Mouse (Mus musculus) frontal cortex, adult (tissue): Measurements from ENCODE around the gene Hmga1b.
A peak's percentile ranks its signal among the peaks of the same experiment; 100 is the strongest.
"Not testable (repeated sequence)": the region's sequence is repeated elsewhere in the genome, so short reads cannot be mapped to it uniquely, and the experiment has no call there.

Experiments
- ATAC-seq: cut with Nextera tagmentation; 2 replicates; pipeline ENCODE4 v1.9.2; 2017; ENCODE audit warnings: mild to moderate bottlenecking, moderate library complexity, mixed read lengths; ENCODE audit not compliant: low TSS enrichment

The Hmga1b gene

DNA sequence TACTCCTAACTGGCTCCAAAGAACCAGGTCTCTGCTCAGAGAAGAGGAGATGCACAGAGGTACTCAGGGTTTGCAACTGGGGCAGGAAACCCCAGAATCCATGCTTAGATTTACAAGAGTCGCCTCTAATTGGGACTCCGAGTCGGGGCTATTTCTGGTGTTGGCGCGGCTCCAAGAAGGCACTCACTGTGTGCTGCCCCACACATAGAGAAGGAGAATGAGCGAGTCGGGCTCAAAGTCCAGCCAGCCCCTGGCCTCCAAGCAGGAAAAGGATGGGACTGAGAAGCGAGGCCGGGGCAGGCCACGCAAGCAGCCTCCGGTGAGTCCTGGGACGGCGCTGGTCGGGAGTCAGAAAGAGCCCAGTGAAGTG lies at the start of gene Hmga1b:
Hmga1b (plus strand) TSS at position 123 of the 370 bp plus-strand sequence.
- not testable (repeated sequence) for ATAC-seq

DNA sequence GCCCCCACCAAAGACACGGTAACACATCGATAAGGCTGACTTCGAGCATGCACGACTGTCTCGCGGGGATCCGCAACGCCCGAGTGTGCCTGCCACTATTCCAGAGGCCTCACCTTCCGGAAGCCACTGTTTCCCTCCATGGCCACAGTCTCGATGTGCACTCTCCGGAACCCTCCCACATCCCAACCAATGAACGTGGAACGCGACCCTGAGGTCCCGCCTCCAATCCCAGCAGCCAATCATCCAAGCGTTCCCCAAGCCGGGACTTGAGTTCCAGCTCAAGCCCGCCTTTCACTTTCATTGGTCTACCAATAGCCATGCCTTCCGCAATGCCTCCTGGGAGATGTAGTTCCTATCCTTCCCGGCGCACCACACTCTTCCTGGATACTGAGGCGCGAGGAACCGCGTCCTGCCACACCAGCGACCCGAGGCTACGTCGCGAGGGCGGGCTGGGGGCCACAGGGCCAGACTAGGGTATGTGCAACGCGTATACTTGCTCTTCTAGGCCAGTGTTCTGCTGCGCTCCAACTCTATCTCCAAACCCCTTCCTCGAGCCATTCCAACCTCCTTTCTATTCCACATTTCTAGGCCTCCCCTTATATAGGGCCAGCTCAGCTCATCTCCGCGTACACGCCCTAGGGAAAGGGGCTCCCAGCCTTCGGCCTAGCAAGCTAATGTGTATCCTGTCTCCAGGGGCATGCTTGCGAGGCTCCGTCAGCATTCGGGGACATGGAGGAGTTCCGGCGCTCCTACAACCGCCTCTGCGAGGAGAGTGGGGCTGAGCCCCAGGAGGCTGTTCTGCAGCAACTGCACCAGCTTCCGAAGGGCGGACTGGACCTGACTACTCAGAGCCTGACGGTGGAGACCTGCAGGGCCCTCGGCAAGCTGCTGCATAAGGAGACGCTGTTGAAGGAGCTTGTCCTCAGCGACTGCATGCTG lies 48.7 kb upstream of the Hmga1b start, which contains the start of the genes Cenpx and Lrrc45:
Cenpx (minus strand) TSS at position 159 of the 939 bp plus-strand sequence.
Lrrc45 (plus strand) TSS at position 346 of the 939 bp plus-strand sequence.
- peak; percentile 95 for ATAC-seq

DNA sequence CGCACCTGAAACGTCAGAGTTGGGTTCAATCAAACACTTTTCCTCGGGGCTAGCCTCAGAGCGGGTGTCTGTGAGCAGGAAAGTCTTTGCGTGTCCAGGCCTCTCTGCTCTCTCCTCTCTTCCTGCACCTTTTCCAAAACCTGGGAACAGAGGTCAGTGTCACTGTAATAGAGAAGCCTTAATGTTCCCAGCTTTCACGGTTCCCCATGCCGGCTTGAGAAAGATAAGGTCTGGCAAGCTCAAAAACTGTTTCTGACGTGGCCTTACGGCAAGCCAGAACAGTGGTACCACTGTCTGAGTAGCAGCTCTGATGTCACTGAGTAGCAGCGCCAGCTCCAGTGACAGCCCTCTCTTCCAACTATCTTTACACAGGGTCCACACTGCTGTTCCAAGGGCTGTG lies 48.0 kb upstream of the Hmga1b start:
- no peak for ATAC-seq

DNA sequence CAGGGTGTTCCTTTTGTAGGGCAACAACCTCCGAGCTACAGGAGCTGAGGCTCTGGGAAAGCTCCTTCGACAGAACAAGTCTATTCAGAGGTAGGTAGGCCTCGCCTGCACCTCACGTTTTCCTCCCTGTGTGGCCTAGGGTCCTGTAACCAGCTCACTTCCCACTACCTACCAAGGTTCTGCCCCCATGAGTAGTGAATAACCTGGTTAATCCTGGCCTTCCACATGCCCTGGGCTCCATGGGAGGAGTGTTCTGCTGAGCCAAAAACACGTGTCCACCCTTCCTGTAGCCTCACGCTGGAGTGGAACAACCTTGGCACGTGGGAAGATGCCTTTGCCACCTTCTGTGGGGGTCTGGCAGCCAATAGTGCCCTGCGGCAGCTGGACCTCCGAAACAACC lies 47.5 kb upstream of the Hmga1b start:
- no peak for ATAC-seq

DNA sequence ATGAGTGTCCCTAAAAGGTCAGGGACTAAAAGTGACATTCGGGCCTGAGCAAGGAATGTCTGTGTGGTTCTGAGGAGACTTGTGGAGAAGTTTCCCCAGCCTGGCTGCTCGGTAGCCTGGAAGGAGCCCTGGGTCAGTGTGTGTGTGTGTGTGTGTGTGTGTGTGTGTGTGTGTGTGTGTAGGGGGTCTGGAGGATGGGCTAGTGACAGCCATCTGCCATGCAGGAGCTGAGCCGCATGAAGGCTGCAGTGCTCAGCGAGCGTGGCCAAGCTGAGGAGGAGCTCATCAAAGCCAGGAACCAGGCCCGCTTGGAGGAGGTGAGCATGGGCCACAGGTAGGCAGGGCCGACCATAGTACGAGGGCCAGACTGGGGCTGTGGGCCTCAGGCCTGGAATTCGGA lies 43.4 kb upstream of the Hmga1b start:
- ATAC-seq = no peak

DNA sequence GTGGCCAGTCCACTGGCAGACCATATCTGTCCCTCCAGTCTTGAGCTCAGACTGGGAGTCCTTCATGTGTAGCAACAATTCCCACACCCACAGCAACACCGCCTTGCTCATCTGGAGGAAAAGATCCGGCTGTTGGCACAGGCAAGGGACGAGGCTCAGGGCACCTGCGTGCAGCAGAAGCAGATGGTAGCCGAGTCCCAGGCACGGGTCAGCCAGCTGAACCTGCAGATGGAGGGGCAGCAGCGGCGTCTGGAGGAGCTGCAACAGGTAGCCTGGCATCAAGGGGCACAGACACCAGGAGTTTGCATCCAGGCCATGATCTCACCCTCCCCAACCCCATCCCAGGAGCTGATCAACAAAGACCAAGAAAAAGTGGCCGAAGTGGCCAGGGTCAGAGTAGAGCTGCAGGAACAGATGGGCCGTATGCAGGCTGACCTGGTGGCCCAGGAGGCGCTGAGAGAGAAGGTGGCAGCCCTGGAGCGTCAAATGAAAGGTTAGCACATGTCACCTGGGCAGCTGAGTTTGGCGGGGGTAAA lies 42.7 kb upstream of the Hmga1b start:
- ATAC-seq = no peak

DNA sequence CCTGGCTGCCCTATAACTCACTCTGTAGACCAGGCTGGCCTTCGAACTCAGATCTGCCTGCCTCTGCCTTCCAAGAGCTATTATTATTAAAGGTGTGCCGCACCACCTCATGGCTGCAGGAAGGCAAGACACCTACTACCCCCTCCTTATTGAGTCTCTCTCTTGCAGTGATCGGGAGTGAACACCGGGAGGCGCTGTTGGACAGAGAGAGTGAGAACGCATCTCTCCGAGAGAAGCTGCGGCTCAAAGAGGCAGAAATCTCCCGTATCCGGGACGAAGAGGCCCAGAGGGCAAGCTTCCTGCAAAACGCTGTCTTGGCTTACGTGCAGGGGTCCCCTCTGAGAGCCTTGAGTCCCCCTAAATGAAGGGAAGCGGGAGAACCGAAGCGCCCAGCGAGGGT lies 42.1 kb upstream of the Hmga1b start:
- peak; percentile 67; the same call in 1 of the 2 replicates for ATAC-seq

DNA sequence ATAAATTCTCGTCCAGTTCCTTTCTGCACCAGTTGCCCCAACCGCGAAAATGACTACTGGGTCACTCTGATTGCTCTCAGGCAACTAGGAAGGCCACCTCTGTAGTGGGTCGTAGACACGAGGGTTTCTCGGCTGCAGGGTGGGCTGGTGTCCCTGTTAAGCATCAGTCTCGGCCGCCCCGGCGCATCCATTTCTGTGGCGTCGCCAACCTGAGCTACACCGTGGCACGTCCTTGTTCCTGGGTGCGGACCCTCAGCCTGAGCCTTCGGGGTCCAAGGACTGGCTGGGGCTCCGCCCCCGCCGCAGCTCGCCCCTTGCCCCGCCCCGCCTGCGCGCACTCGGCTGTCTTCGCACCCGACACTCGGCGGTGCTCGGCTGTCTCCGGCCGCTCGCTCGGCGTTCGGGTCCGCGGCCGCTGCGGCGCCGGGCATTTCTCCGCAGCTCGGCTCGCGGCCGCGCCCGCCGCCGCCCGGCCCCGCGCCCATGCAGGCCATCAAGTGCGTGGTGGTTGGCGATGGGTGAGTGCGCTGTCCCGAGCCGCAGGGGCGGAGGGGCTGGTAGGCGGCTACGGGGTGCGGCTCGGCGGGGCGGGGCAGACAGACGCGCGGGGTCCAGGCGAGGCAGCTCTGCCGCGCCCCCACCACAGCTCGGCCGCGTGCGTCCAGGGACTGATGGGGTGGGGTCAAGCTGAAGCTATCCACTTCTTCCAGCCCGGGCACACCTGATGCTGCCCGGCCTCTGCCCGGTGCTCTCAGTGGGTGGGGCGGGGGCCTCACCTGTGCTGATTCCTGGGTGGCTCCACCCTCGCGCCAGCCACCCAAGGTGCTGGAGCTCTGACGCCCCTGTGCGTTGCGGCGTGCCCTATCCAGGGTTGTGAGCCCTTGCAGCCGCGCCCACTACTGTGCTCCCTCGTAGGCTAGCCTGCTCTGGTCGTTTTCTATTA lies 41.2 kb upstream of the Hmga1b start, which contains the start of gene Rac3:
Rac3 (plus strand) TSS at position 347 of the 943 bp plus-strand sequence.
- peak; percentile 71; the same call in 1 of the 2 replicates for ATAC-seq

DNA sequence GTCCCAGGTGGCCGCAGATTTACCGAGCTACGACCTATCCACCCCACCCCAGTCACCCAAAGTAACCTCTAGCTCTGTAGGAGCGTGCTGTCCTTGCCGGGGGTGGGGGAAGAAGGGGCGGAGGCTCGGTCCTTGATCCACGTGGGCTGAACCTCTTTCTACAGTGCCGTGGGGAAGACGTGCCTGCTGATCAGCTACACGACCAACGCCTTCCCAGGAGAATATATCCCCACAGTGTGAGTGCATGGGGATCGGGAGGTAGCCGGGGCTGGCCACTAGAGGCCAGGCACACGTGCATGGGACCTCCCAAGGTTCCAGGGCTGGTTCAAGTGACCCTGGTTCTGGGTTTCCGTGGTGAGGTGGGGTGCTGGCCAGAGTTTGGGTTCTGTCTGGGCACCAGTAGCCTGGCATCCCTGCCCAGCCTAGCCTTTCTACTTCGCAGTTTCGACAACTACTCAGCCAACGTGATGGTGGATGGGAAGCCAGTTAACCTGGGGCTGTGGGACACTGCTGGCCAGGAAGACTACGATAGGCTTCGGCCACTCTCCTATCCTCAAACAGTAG lies 40.4 kb upstream of the Hmga1b start:
- ATAC-seq = no peak

DNA sequence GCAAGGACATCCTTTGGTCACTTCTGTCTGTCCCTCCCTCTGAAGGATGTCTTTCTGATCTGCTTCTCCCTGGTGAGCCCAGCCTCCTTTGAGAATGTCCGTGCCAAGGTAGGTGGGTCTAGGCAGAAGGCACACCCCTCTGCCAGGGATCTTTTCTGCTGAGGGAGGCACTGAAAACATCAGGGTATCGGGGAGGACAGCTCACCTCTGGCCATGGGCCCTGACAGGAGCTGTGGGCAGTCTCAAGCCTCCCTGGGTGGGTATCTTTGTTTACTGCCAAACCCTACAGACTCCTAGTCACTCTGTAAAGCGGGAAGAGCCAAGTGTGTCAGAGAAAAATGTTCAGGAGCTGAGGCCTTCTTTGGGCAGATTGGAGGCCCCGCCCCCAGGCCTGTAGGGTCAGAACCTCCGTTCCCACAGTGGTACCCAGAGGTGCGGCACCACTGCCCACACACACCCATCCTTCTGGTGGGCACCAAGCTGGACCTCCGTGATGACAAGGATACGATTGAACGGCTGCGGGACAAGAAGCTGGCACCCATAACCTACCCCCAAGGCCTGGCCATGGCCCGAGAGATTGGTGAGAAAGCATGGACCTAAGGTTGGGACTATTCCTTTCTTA lies 39.7 kb upstream of the Hmga1b start:
- ATAC-seq = no peak

DNA sequence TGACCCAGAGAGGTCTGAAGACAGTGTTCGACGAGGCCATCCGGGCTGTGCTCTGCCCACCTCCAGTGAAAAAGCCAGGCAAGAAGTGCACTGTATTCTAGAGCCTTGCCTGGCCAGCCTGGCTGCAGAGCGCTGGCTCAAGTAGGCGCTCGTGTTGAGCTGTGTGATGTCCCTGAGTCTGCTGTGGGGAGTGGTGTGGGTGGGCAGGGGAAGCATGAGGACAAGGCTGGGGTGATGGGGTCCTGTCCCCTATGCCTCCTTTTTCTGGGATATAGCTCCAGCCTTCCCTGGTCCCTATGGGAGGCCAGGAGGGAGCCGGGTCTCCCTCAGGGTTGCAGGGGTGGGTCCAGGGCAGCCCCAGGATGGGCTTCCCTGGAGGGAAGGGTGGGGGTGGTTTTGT lies 39.1 kb upstream of the Hmga1b start:
- no peak for ATAC-seq

DNA sequence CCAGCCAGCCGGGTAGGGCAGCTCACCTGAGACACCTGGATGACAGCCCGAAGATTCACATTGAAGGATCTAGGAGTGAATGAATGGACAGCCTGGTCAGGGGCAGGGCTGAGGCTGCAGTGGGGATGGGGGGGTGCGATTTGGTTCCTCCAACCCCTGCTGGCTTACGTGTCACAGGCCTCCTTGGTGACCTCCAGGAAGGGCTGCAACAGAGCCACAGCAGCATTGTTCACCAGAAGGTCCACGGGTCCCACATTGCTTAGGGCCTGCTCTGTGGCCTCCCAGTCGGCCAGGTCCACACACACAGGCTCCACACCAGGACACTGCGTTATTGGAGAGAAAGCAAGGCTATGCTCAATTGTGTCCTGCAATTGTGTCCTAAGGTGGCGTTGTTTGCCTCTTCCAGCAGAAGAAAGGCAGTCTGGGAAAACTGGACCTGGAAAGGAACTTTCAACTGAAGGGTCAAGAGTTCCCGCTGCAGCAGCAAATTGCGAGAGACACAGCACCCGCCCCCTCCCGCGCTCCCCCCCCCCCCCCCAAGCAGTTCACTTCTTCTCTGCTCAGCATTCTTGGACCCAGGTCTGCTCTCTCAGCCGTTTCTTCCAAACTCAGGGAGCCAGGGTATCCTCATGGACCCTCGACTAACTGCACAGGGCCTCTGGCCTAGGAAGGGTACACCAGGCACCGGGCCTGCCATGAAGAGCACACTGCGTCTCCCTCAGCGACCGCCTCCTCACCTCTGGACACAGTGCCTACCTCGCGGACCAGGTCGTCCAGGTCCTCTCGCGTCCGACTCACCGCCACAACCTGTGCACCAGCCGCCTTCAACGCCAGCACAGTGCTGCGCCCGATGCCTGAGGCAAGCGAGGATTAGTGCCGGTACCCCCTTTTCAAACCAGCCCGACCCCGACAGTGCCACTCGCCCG lies 36.1 kb upstream of the Hmga1b start:
- no peak for ATAC-seq

DNA sequence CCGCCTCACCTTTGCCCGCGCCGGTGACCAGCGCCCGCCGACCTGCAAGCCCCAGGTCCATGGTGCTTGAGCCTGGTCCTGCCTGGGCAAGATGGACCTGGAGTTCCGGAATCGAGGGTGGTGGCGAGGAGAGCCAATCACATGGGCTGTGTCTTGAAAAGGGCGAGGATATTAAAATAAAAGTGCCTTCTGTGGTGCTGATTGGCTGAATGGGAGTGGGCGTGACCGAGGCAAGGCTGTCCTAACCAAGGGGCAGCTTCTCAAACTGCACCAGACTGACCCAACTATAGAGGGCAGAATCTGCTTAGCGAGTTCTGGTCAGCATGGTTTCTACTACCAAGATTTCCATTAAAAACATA lies 35.4 kb upstream of the Hmga1b start, which contains the start of gene Dcxr:
Dcxr (minus strand) TSS at position 113 of the 359 bp plus-strand sequence.
- ATAC-seq = peak; percentile 85; the same call in 1 of the 2 replicates

DNA sequence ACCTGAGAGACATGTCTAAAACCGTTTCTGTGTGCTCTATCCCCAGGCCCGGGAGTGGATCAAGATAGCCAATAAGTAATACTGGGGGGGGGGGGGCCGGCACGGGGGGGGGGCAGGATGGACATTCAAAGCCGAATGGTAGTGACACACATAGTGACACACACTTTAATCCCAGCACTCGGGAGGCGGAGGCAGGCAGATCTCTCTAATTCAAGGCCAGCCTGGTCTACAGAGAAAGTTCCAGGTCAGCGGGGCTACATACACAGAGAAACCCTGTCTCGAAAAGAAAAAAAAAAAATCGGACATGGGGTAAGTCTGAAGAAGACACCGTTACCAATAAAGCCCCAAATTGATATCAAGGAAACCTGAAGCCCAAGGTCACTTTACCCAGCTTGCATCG lies 35.0 kb upstream of the Hmga1b start:
- no peak for ATAC-seq

DNA sequence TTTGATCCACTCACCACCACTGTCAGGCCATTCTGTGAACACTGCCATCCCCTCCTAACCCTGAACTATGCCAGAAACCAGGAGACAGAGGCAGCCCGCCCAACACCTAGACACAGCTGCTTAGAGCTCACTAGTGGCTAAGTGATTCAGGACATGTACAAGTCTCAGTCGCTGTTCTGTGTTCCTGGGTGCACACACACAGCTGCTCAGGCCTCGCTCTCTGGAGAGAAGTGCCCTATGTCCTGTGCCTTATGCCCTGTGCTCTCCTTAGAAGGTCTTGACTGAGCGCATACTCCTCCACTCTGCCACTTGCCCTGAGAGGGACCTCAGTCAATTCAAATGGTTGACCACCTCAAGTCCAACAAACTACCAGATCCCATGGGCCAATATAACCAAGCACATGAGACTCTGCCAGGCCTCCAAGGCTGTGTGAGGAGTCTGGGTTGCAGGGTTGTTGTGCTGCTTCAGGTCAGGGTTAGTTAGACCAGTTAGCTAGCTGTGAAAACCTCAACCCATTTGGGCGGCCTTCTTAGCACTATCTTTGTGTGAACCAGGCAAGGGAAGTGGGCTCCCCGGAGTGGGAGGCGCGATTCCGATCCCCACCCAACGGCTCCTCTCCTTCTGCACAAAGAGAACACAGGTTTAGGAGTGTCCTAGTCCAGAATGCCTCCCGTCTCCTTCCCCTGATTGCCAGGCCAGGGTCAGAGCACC lies 33.9 kb upstream of the Hmga1b start:
- ATAC-seq = no peak

DNA sequence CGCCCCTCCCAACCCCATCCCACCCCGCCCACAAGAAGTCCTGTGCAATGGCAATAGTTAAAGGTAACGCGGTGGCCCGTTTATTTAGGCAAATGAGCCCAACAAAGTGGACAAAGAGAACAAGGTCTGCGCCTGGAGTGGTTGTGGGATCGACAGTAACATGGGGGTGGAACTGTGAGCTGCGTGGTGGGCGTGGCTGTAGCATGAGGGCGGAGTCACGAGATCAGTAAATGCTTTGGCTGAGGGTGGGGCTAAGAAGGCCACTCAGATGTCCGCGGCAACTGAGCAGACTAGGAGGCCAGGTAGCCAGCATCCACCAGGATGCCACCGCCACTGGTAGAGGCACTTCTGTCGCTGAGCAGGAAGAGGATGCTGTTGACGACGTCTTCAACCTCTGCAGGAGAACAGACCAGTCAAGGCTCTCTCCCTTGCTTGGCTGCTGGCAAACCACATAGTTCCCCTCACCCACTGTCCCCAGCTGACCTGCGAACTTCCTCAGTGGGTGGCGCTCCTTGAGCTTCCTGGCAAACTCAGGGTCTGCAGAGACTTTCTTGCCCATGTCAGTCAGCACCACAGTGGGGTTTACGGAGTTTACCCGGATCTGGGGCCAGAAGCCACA lies 33.1 kb upstream of the Hmga1b start:
- ATAC-seq = not testable (repeated sequence)

DNA sequence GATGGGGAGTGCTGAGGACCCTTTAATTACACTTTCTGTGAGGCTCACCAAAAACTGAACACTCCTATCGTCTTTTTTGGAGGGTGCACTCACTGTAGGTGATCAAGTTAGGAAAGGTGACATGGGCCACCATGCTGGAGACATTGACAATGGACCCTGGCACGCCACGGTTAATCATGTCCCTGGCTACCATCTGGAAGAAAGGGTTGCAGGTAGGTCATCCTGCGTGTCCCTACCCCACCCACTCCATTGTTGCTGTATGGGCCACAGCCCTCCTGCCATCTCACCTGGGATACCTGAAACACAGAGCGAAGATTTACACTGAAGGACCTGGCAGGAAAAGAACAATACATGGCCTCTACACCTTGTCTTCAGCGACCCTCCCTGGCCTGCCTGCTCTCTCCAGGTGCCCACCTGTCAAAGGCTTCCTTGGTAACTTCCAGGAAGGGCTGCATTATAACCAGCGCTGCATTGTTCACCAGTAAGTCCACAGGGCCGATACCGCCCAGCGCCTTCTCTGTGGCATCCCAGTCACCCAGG lies 32.2 kb upstream of the Hmga1b start:
- no peak for ATAC-seq

DNA sequence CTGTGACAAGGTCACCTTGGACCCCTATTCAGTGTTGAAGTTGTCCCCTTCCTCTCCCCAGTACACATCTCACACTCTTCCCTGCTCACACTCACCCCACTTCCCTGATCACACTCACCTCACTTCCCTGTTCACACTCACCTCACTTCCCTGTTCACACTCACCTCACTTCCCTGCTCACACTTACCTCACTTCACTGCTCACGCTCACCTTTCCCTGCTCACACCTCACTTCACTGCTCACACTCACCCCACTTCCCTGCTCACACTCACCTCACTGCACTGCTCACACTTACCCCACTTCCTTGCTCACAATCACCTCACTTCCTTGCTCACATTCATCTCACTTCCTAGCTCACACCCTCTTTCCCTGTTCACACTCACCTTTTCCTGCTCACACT lies 31.2 kb upstream of the Hmga1b start:
- no peak for ATAC-seq
